Mouse (Mus musculus) stomach, embryonic 15.5 days (tissue): ENCODE data around the gene Crocc. TPM values are rescaled to one million over a fixed set of nuclear protein-coding genes. Genes with fewer than 3 reads are reported as not detected.

Experiments used
- ATAC-seq: fragments of 200-750 bp; cut with Nextera tagmentation; 2 replicates; pipeline ENCODE4 v1.8.0; 2017; ENCODE audit warnings: low read depth, moderate number of reproducible peaks, moderate TSS enrichment; ENCODE audit not compliant: insufficient read depth, low FRiP score
- H3K27ac ChIP-seq: fragments of 300-500 bp; sonication (generic); 2 replicates; pipeline ENCODE4 v1.5.1; 2015; ENCODE audit warnings: mild to moderate bottlenecking, inconsistent platforms
- H3K27me3 ChIP-seq: fragments of 300-500 bp; sonication (generic); replicated peaks from 2 replicates; pipeline ENCODE4 v1.6.1; 2015; ENCODE audit warnings: inconsistent platforms
- H3K36me3 ChIP-seq: fragments of 300-500 bp; sonication (generic); 2 replicates; pipeline ENCODE4 v1.6.1; 2015; ENCODE audit warnings: inconsistent platforms
- H3K4me1 ChIP-seq: fragments of 300-500 bp; sonication (generic); 2 replicates; pipeline ENCODE4 v1.6.1; 2015; ENCODE audit warnings: inconsistent platforms
- H3K4me2 ChIP-seq: fragments of 300-500 bp; sonication (generic); 2 replicates; pipeline ENCODE4 v1.6.1; 2015; ENCODE audit warnings: mild to moderate bottlenecking, inconsistent platforms
- H3K4me3 ChIP-seq: fragments of 300-500 bp; sonication (generic); replicated peaks from 2 replicates; pipeline ENCODE4 v1.5.1; 2015; ENCODE audit warnings: inconsistent platforms
- H3K9ac ChIP-seq: fragments of 300-500 bp; sonication (generic); 2 replicates; pipeline ENCODE4 v1.6.1; 2015; ENCODE audit warnings: inconsistent platforms
- H3K9me3 ChIP-seq: fragments of 300-500 bp; sonication (generic); 2 replicates; pipeline ENCODE4 v1.6.1; 2016; ENCODE audit warnings: inconsistent platforms
- WGBS: fragments of 180-500 bp; shearing (Covaris S2); methylation state at CpG from one replicate; pipeline ENCODE4 v1.1.7; 2015; 5-methylcytosine and 5-hydroxymethylcytosine counted together
- polyA plus RNA-seq: library from polyadenylated mRNA; unstranded; fragments of >200 nt; fragmentation: Nextera tagmentation; extraction: Ambion mirVana; gene quantifications from 2 replicates; pipeline ENCODE4 v1.2.1, GENCODE M21; 2015

Gene Crocc
- polyA plus RNA-seq, 1 experiment from 2014 or later: 4.2 TPM

GRCm38 (mm10) chr4:141015356-141015755 is 45.0 kb downstream of the Crocc start:
- no peak for ATAC-seq
- 77% methylated on average over 7 of the region's 7 CpGs for WGBS
- Histone ChIP-seq H3K9me3 (no peaks in the 10 kb centered on the region), H3K36me3 (peaks cover 23% of the 10 kb centered on the region), H3K4me3 (no peak overlapping the region), H3K27me3 (no peaks in the 10 kb centered on the region), H3K4me1 (peaks cover 28% of the 10 kb centered on the region), H3K9ac (no peak overlapping the region), H3K27ac (no peak overlapping the region), H3K4me2 (no peak overlapping the region)

- H3K9me3 ChIP-seq: no peaks in the 10 kb centered on the region
- 91% methylated on average over 11 of the region's 11 CpGs for WGBS
- H3K27me3 ChIP-seq: no peaks in the 10 kb centered on the region
- no peak overlapping the region for H3K27ac ChIP-seq
- H3K9ac ChIP-seq: no peak overlapping the region
- H3K4me3 ChIP-seq: no peak overlapping the region
- ATAC-seq: no peak
- H3K4me1 ChIP-seq: peaks cover 23% of the 10 kb centered on the region; the same call in 1 of the 2 replicates
- no peak overlapping the region for H3K4me2 ChIP-seq
- H3K36me3 ChIP-seq: peaks cover 23% of the 10 kb centered on the region
These were observed 45.5 kb downstream of the Crocc start for GRCm38 (mm10) chr4:141014856-141015255.

- Histone ChIP-seq H3K9me3 (no peaks in the 10 kb centered on the region), H3K9ac (no peak overlapping the region), H3K27ac (no peak overlapping the region), H3K4me1 (peaks cover 20% of the 10 kb centered on the region; the same call in 1 of the 2 replicates), H3K27me3 (no peaks in the 10 kb centered on the region), H3K4me3 (no peak overlapping the region), H3K4me2 (no peak overlapping the region), H3K36me3 (peaks cover 23% of the 10 kb centered on the region)
- ATAC-seq: no peak
- WGBS: 74% methylated on average over 8 of the region's 8 CpGs
These were observed 46.2 kb downstream of the Crocc start for GRCm38 (mm10) chr4:141014114-141014513.

- Histone ChIP-seq H3K27me3 (no peaks in the 10 kb centered on the region), H3K4me3 (peak overlapping the region; percentile 63), H3K36me3 (peaks cover 26% of the 10 kb centered on the region), H3K27ac (peak overlapping the region; percentile 83; the same call in 1 of the 2 replicates), H3K4me1 (peaks cover 17% of the 10 kb centered on the region; the same call in 1 of the 2 replicates), H3K4me2 (peak overlapping the region; percentile 57), H3K9ac (no peak overlapping the region), H3K9me3 (no peaks in the 10 kb centered on the region)
- no peak for ATAC-seq
- WGBS: 78% methylated on average over 10 of the region's 10 CpGs
These were observed 47.8 kb downstream of the Crocc start for GRCm38 (mm10) chr4:141012558-141012957.

GRCm38 (mm10) chr4:141011556-141012328 is 48.6 kb downstream of the Crocc start:
- WGBS: 39% methylated on average over 14 of the region's 14 CpGs
- no peaks in the 10 kb centered on the region for H3K27me3 ChIP-seq
- peak overlapping the region; percentile 57 for H3K4me2 ChIP-seq
- H3K27ac ChIP-seq: peak overlapping the region; percentile 83
- peak overlapping the region; percentile 63 for H3K4me3 ChIP-seq
- H3K4me1 ChIP-seq: peaks cover 17% of the 10 kb centered on the region; the same call in 1 of the 2 replicates
- ATAC-seq: no peak
- no peaks in the 10 kb centered on the region for H3K9me3 ChIP-seq
- peaks cover 30% of the 10 kb centered on the region for H3K36me3 ChIP-seq
- 0 out of 2 replicates have a peak overlapping the region, but pooled peaks have one; percentile 55 for H3K9ac ChIP-seq

- WGBS: 2% methylated on average over 17 of the region's 17 CpGs
- H3K4me2 ChIP-seq: peak overlapping the region; percentile 57
- peak; percentile 29; the same call in 1 of the 2 replicates for ATAC-seq
- H3K4me3 ChIP-seq: peak overlapping the region; percentile 63
- H3K36me3 ChIP-seq: peaks cover 35% of the 10 kb centered on the region
- no peaks in the 10 kb centered on the region for H3K27me3 ChIP-seq
- H3K27ac ChIP-seq: peak overlapping the region; percentile 83
- no peaks in the 10 kb centered on the region for H3K9me3 ChIP-seq
- peaks cover 14% of the 10 kb centered on the region; the same call in 1 of the 2 replicates for H3K4me1 ChIP-seq
- H3K9ac ChIP-seq: peak overlapping the region; percentile 55
These were observed 49.4 kb downstream of the Crocc start for GRCm38 (mm10) chr4:141010941-141011429.

GRCm38 (mm10) chr4:141010526-141010925 is 49.8 kb downstream of the Crocc start:
- peak; percentile 67 for ATAC-seq
- peaks cover 14% of the 10 kb centered on the region; the same call in 1 of the 2 replicates for H3K4me1 ChIP-seq

GRCm38 (mm10) chr4:141010118-141010517 is 50.2 kb downstream of the Crocc start, which contains the start of gene Mfap2:
TSS of gene Mfap2 (plus strand) at chr4:141010418.
- peaks cover 38% of the 10 kb centered on the region for H3K36me3 ChIP-seq

More at GRCm38 (mm10) chr4:141010526-141010925, 49.8 kb downstream of the Crocc start:
- H3K27ac ChIP-seq: peak overlapping the region; percentile 83
- peaks cover 35% of the 10 kb centered on the region for H3K36me3 ChIP-seq
- H3K27me3 ChIP-seq: no peaks in the 10 kb centered on the region
- no peaks in the 10 kb centered on the region for H3K9me3 ChIP-seq
- H3K4me3 ChIP-seq: peak overlapping the region; percentile 63
- H3K9ac ChIP-seq: peak overlapping the region; percentile 55
- WGBS: under 1% methylated on average over 26 of the region's 26 CpGs
- H3K4me2 ChIP-seq: peak overlapping the region; percentile 57

GRCm38 (mm10) chr4:141008028-141008427 is 52.3 kb downstream of the Crocc start:
- Histone ChIP-seq H3K4me1 (peaks cover 14% of the 10 kb centered on the region; the same call in 1 of the 2 replicates), H3K4me2 (no peak overlapping the region), H3K9ac (no peak overlapping the region), H3K27me3 (no peaks in the 10 kb centered on the region), H3K27ac (no peak overlapping the region), H3K4me3 (no peak overlapping the region), H3K9me3 (no peaks in the 10 kb centered on the region), H3K36me3 (peaks cover 37% of the 10 kb centered on the region)
- WGBS: 84% methylated on average over 8 of the region's 8 CpGs
- ATAC-seq: no peak; the same call in 1 of the 2 replicates

More at GRCm38 (mm10) chr4:141010118-141010517, 50.2 kb downstream of the Crocc start, which contains the start of gene Mfap2:
- Histone ChIP-seq H3K9me3 (no peaks in the 10 kb centered on the region), H3K4me1 (peaks cover 14% of the 10 kb centered on the region; the same call in 1 of the 2 replicates), H3K27me3 (no peaks in the 10 kb centered on the region), H3K9ac (peak within 1 kb of the TSS; percentile 55), H3K4me3 (peak within 1 kb of the TSS; percentile 63), H3K27ac (peak within 1 kb of the TSS; percentile 83), H3K4me2 (peak within 1 kb of the TSS; percentile 57)
- no peak for ATAC-seq
- 12% methylated on average over 7 of the region's 7 CpGs for WGBS

- no peak for ATAC-seq
- H3K36me3 ChIP-seq: peaks cover 48% of the 10 kb centered on the region
- no peaks in the 10 kb centered on the region for H3K9me3 ChIP-seq
- no peaks in the 10 kb centered on the region for H3K27me3 ChIP-seq
- no peak overlapping the region for H3K4me2 ChIP-seq
- no peaks in the 10 kb centered on the region for H3K4me1 ChIP-seq
- H3K4me3 ChIP-seq: no peak overlapping the region
- 77% methylated on average over 13 of the region's 13 CpGs for WGBS
- no peak overlapping the region for H3K27ac ChIP-seq
- no peak overlapping the region for H3K9ac ChIP-seq
These were observed 54.4 kb downstream of the Crocc start for GRCm38 (mm10) chr4:141005983-141006382.

- Histone ChIP-seq H3K4me1 (no peaks in the 10 kb centered on the region), H3K9me3 (no peaks in the 10 kb centered on the region), H3K4me2 (no peak overlapping the region), H3K4me3 (no peak overlapping the region), H3K27ac (no peak overlapping the region), H3K36me3 (peaks cover 66% of the 10 kb centered on the region), H3K27me3 (no peaks in the 10 kb centered on the region), H3K9ac (no peak overlapping the region)
- no peak for ATAC-seq
- WGBS: 91% methylated on average over 9 of the region's 9 CpGs
These were observed 63.5 kb downstream of the Crocc start for GRCm38 (mm10) chr4:140996812-140997211.

GRCm38 (mm10) chr4:140995811-140996210 is 64.5 kb downstream of the Crocc start:
- H3K9ac ChIP-seq: no peak overlapping the region
- ATAC-seq: no peak
- 89% methylated on average over 8 of the region's 8 CpGs for WGBS
- peaks cover 56% of the 10 kb centered on the region for H3K36me3 ChIP-seq
- H3K4me3 ChIP-seq: no peak overlapping the region
- H3K27me3 ChIP-seq: no peaks in the 10 kb centered on the region
- no peaks in the 10 kb centered on the region for H3K4me1 ChIP-seq
- H3K4me2 ChIP-seq: no peak overlapping the region
- H3K9me3 ChIP-seq: no peaks in the 10 kb centered on the region
- no peak overlapping the region for H3K27ac ChIP-seq
